Mouse (Mus musculus) lung, postnatal 0 days (tissue): ENCODE data around the gene Pigq. TPM values are rescaled to one million over a fixed set of nuclear protein-coding genes. Genes with fewer than 3 reads are reported as not detected.

Source experiments
- ATAC-seq: fragments of 200-750 bp; cut with Nextera tagmentation; 2 replicates; pipeline ENCODE4 v1.8.0; 2017; ENCODE audit warnings: moderate library complexity
- DNase-seq: peaks from one replicate; pipeline ENCODE4 v3.0.0-alpha.2; 2016; ENCODE audit warnings: low spot score
- H3K27ac ChIP-seq: fragments of 300-500 bp; sonication (generic); 2 replicates; pipeline ENCODE4 v1.5.1; 2014; ENCODE audit warnings: antibody characterized with exemption, mild to moderate bottlenecking, low read length, mixed read lengths
- H3K27me3 ChIP-seq: fragments of 300-500 bp; sonication (generic); replicated peaks from 2 replicates; pipeline ENCODE4 v1.6.1; 2014; ENCODE audit warnings: low read length, mixed read lengths; ENCODE audit not compliant: insufficient read depth
- H3K36me3 ChIP-seq: fragments of 300-500 bp; sonication (generic); 2 replicates; pipeline ENCODE4 v1.6.1; 2014; ENCODE audit warnings: low read length, mixed read lengths; ENCODE audit not compliant: insufficient read depth
- H3K4me1 ChIP-seq: fragments of 300-500 bp; sonication (generic); 2 replicates; pipeline ENCODE4 v1.6.1; 2014; ENCODE audit warnings: antibody characterized with exemption, low read depth, low read length, mixed read lengths; ENCODE audit not compliant: insufficient read depth
- H3K4me2 ChIP-seq: fragments of 300-500 bp; sonication (generic); replicated peaks from 2 replicates; pipeline ENCODE4 v1.6.1; 2014; ENCODE audit warnings: low read depth, mild to moderate bottlenecking, low read length, moderate library complexity, mixed read lengths
- H3K4me3 ChIP-seq: fragments of 300-500 bp; sonication (generic); 2 replicates; pipeline ENCODE4 v1.5.1; 2014; ENCODE audit warnings: low read depth, low read length
- H3K9ac ChIP-seq: fragments of 300-500 bp; sonication (generic); replicated peaks from 2 replicates; pipeline ENCODE4 v1.6.1; 2014; ENCODE audit warnings: low read depth, mild to moderate bottlenecking
- H3K9me3 ChIP-seq: fragments of 300-500 bp; sonication (generic); 2 replicates; pipeline ENCODE4 v1.6.1; 2016; ENCODE audit warnings: low read length, mixed read lengths
- CTCF ChIP-seq: IDR thresholded peaks from 2 replicates; pipeline ENCODE4 v1.5.1; 2016; ENCODE audit warnings: antibody characterized with exemption, mild to moderate bottlenecking
- EP300 ChIP-seq: IDR thresholded peaks from 2 replicates; pipeline ENCODE4 v1.6.1; 2016; ENCODE audit warnings: antibody characterized with exemption, mild to moderate bottlenecking, control low read depth
- WGBS: fragments of 180-500 bp; shearing (Covaris S2); extraction: QIAGEN DNeasy Blood & Tissue Kit; methylation state at CpG from one replicate; pipeline ENCODE4 v1.1.7; 2014; 5-methylcytosine and 5-hydroxymethylcytosine counted together
- polyA plus RNA-seq: library from polyadenylated mRNA; unstranded; fragments of >200 nt; fragmentation: Nextera tagmentation; extraction: Ambion mirVana; gene quantifications from 2 replicates; pipeline ENCODE4 v1.2.1, GENCODE M21; 2015

Gene Pigq
- polyA plus RNA-seq, 1 experiment from 2014 or later: 36.9 TPM

DNA sequence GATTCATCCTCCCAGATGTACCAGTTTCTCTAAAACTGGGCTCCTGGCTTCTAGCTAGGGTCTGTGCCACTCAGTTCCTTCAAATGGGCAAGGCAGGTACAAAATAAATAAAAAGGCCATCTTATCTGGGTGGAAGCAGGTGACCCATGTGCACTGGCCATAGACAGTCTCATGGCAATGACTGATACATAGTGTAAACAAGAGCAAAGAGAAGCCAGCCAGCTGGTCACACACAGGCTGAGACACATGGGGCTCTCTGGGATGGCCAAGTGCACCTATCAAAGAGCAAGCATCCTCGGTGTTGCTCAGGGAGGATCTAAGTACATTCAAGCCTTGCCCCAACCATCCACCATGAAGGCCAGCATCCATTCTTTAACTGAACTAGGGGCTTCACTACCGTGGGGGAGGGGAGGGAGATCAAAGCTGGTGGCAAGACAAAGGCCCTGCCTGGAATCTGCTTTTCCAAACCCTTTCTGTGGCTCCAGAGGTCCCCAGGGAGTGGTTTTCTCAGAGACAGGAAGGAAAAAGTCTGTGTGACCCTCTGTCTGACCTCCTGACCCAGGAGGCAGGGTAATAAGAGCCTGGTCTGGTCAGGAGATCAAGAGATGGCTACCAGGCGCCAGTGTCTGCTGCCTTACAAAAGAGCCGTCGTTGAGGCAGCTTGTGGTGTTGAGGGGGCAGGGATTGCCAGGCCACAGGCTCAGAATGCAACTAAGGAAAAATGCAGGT, 63.7 kb downstream of the Pigq start:
- no peaks in the 10 kb centered on the region for H3K9me3 ChIP-seq
- no peaks in the 10 kb centered on the region for H3K27me3 ChIP-seq
- H3K36me3 ChIP-seq: peaks cover 9% of the 10 kb centered on the region; the same call in 1 of the 2 replicates
- H3K4me2 ChIP-seq: no peak overlapping the region
- H3K27ac ChIP-seq: no peak overlapping the region
- ATAC-seq (no peak), DNase-seq (no peak)
- peaks cover 2% of the 10 kb centered on the region; the same call in 1 of the 2 replicates for H3K4me1 ChIP-seq
- H3K4me3 ChIP-seq: no peak overlapping the region
- TF ChIP-seq EP300: no peak
- TF ChIP-seq CTCF: no peak
- 25% methylated on average over 5 of the region's 5 CpGs for WGBS
- no peak overlapping the region for H3K9ac ChIP-seq

DNA sequence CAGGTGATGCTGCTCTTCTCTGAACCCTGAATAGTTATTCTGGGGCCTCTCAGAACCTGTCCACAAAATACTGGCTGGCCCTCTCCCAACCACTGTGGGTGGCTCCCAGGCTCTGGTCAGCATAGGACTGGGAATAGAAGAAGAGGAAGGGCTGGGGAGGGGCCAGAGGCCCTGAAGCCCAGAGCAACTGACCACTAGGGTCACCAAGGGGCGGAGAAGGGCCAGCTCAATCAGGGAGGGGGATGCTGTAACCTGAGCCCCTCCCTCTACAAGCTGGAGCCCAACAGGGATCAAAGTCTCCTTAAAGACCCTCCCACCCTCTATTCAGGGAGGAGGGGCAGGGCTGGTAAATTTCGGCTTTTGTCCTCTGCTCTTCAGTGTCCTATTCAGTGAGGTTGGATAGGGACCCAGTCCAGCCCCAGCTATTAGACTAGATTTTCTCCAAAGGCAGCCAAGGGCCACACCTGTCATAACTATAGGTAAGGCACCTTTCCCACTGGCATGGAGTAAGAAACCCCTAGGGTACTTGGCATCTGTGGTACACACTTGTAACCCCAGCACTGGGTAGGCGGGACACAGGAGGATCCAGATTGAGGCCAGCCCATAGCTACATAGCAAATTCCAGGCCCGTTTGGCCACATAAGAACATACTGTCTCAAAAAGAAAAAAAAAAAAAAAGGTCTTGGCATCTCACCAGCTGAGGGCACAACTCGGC, 64.4 kb downstream of the Pigq start, which contains the start of gene Wfikkn1:
Gene Wfikkn1 (minus strand): TSS at position 663 of the 715 bp plus-strand sequence.
- WGBS: 48% methylated on average over 5 of the region's 5 CpGs

DNA sequence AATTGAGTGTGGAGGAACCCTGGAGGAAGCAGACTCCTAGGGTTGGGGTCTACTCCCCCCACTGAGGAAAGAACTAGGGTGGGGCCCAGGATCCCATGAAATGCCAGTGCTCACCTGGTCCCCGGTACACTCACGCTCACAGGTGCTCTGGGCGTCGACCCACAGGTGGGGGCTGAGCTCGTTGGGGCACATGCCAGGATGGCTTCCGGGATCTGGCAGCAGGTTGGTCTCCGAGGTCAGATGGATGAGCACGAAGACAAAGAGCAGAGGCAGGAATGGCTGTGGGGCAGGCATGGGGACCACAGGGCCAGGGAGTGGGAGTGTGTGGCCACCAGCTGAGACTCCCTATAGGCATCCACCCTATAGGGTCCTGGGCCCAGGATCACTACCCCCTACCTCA, 65.0 kb downstream of the Pigq start:
- H3K27me3 ChIP-seq: no peaks in the 10 kb centered on the region
- no peak overlapping the region for H3K27ac ChIP-seq
- no peak for DNase-seq
- no peak for TF ChIP-seq CTCF
- no peak for TF ChIP-seq EP300
- peaks cover 9% of the 10 kb centered on the region; the same call in 1 of the 2 replicates for H3K36me3 ChIP-seq
- 76% methylated on average over 8 of the region's 8 CpGs for WGBS
- H3K9me3 ChIP-seq: no peaks in the 10 kb centered on the region
- H3K4me1 ChIP-seq: peaks cover 6% of the 10 kb centered on the region; the same call in 1 of the 2 replicates
- no peak for ATAC-seq
- no peak overlapping the region for H3K4me2 ChIP-seq
- no peak overlapping the region for H3K4me3 ChIP-seq
- no peak overlapping the region for H3K9ac ChIP-seq

More for the DNA sequence above, 64.4 kb downstream of the Pigq start, which contains the start of gene Wfikkn1:
- DNase-seq (no peak), ATAC-seq (no peak)
- no peak within 1 kb of the TSS for H3K9ac ChIP-seq
- no peak within 1 kb of the TSS for H3K4me3 ChIP-seq
- no peaks in the 10 kb centered on the region for H3K9me3 ChIP-seq
- H3K4me2 ChIP-seq: no peak within 1 kb of the TSS
- TF ChIP-seq CTCF: no peak
- TF ChIP-seq EP300: no peak
- no peaks in the 10 kb centered on the region for H3K27me3 ChIP-seq
- H3K4me1 ChIP-seq: peaks cover 6% of the 10 kb centered on the region; the same call in 1 of the 2 replicates
- no peak within 1 kb of the TSS for H3K27ac ChIP-seq
- peaks cover 9% of the 10 kb centered on the region; the same call in 1 of the 2 replicates for H3K36me3 ChIP-seq

DNA sequence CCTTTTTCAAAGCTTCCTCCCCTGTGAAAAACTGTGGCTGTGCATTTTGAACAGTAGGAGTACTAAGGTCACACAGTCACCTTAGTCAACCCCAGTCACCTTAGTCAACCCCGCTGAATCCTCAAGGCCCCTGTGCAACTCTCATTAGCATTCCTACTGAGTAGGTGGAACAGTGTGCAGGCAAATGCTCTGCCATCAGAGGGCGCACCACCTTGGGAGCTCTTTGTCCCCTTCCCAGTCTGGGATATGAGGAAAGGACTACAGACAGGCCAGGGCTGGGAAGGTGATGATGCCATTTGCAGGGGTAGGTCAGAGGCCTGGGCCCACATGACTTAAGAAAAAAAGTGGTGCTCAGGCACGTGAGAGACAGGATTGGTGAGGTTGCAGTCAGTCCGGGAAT, 65.5 kb downstream of the Pigq start:
- no peak for TF ChIP-seq EP300
- peak; percentile 66 for TF ChIP-seq CTCF
- H3K9me3 ChIP-seq: no peaks in the 10 kb centered on the region
- DNase-seq (no peak), ATAC-seq (no peak)
- no peak overlapping the region for H3K4me2 ChIP-seq
- H3K4me3 ChIP-seq: no peak overlapping the region
- WGBS: 65% methylated on average over 4 of the region's 4 CpGs
- no peak overlapping the region for H3K9ac ChIP-seq
- peaks cover 6% of the 10 kb centered on the region; the same call in 1 of the 2 replicates for H3K4me1 ChIP-seq
- peaks cover 9% of the 10 kb centered on the region; the same call in 1 of the 2 replicates for H3K36me3 ChIP-seq
- H3K27me3 ChIP-seq: no peaks in the 10 kb centered on the region
- H3K27ac ChIP-seq: no peak overlapping the region

DNA sequence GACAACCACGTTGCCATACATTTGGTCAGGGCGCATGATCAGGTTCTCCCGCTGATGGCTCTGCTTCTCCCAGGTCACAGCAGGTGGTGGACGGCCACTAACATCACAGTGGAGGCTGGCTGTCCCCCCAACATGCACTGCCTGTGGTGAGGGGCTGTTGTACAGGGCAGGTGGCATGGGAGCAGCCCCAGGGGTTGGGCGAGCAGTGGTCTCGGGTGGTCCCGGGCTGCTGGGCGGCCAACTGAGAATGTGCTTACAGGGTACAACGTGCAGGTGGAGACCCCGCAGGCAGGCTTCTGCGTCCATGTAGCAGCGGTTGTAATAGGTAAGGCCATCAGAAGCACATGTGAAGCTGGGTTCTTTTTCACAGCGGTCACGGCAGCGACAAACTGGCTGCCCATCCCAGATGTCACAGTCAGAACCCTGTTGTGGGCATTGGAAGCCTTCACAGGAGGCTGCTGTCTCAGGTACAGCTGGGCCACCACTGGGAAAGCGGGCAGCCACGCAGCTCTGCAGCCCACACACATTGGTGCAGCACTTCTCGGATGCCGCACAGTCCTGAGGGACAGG, 66.0 kb downstream of the Pigq start:
- Histone ChIP-seq H3K27me3 (no peaks in the 10 kb centered on the region), H3K4me1 (peaks cover 6% of the 10 kb centered on the region; the same call in 1 of the 2 replicates), H3K36me3 (peaks cover 6% of the 10 kb centered on the region; the same call in 1 of the 2 replicates), H3K27ac (no peak overlapping the region), H3K4me3 (no peak overlapping the region), H3K4me2 (no peak overlapping the region), H3K9me3 (no peaks in the 10 kb centered on the region), H3K9ac (no peak overlapping the region)
- TF ChIP-seq CTCF: no peak
- TF ChIP-seq EP300: no peak
- ATAC-seq (no peak), DNase-seq (no peak)
- 93% methylated on average over 19 of the region's 19 CpGs for WGBS
